Mouse (Mus musculus) neural tube, embryonic 14.5 days (tissue): ENCODE measurements around the gene Akt1s1. TPM values are rescaled to one million over a fixed set of nuclear protein-coding genes. Genes with fewer than 3 reads are reported as not detected.

Experiments
- ATAC-seq: fragments of 200-750 bp; cut with Nextera tagmentation; 2 replicates; pipeline ENCODE4 v1.8.0; 2017; ENCODE audit warnings: low read depth, mild to moderate bottlenecking, moderate TSS enrichment, moderate library complexity
- H3K27ac ChIP-seq: fragments of 300-500 bp; sonication (generic); 2 replicates; pipeline ENCODE4 v1.5.1; 2014; ENCODE audit warnings: low read depth, mild to moderate bottlenecking, control low read depth, low read length, moderate library complexity, mixed read lengths
- H3K27me3 ChIP-seq: fragments of 300-500 bp; sonication (generic); 2 replicates; pipeline ENCODE4 v1.6.1; 2014; ENCODE audit warnings: low read length; ENCODE audit not compliant: control insufficient read depth, insufficient read depth
- H3K36me3 ChIP-seq: fragments of 300-500 bp; sonication (generic); 2 replicates; pipeline ENCODE4 v1.6.1; 2014; ENCODE audit warnings: low read length, mixed read lengths; ENCODE audit not compliant: control insufficient read depth, insufficient read depth
- H3K4me1 ChIP-seq: fragments of 300-500 bp; sonication (generic); 2 replicates; pipeline ENCODE4 v1.6.1; 2014; ENCODE audit warnings: low read length; ENCODE audit not compliant: control insufficient read depth, insufficient read depth
- H3K4me2 ChIP-seq: fragments of 300-500 bp; sonication (generic); 2 replicates; pipeline ENCODE4 v1.6.1; 2014; ENCODE audit warnings: mild to moderate bottlenecking, low read depth, low read length, control low read depth
- H3K4me3 ChIP-seq: fragments of 300-500 bp; sonication (generic); 2 replicates; pipeline ENCODE4 v1.5.1; 2014; ENCODE audit warnings: low read depth, low read length, control low read depth, mixed read lengths
- H3K9ac ChIP-seq: fragments of 300-500 bp; sonication (generic); replicated peaks from 2 replicates; pipeline ENCODE4 v1.6.1; 2014; ENCODE audit warnings: low read depth, mild to moderate bottlenecking, control low read depth, low read length, mixed read lengths
- H3K9me3 ChIP-seq: fragments of 300-500 bp; sonication (generic); 2 replicates; pipeline ENCODE4 v1.6.1; 2016; ENCODE audit warnings: low read length; ENCODE audit not compliant: control insufficient read depth
- WGBS: fragments of 180-500 bp; shearing (Covaris S2); extraction: QIAGEN DNeasy Blood & Tissue Kit; methylation state at CpG from one replicate; pipeline ENCODE4 v1.1.7; 2014; 5-methylcytosine and 5-hydroxymethylcytosine counted together
- microRNA counts: library from miRNA; unstranded; fragments of <30 nt; microRNA quantifications from one replicate; lab custom pipeline; 2016
- microRNA-seq: library from miRNA; unstranded; fragments of <30 nt; microRNA quantifications from one replicate; pipeline ENCODE4, GENCODE M21; 2016
- polyA plus RNA-seq: library from polyadenylated mRNA; unstranded; fragments of >200 nt; fragmentation: Nextera tagmentation; extraction: Ambion mirVana; gene quantifications from 2 replicates; pipeline ENCODE4 v1.2.1, GENCODE M21; 2014

Gene Akt1s1
- polyA plus RNA-seq, 1 experiment from 2014 or later, result 36.4 TPM

GRCm38 (mm10) chr7:44895593-44896434 is 47.0 kb downstream of the Akt1s1 start, which contains the start of gene Fuz:
TSS of gene Fuz (plus strand) at chr7:44896079.
- Histone ChIP-seq H3K9me3 (no peaks in the 10 kb centered on the region), H3K4me2 (peak within 1 kb of the TSS; percentile 69), H3K9ac (peak within 1 kb of the TSS; percentile 54), H3K4me1 (peaks cover 34% of the 10 kb centered on the region), H3K4me3 (peak within 1 kb of the TSS; percentile 42), H3K27ac (peak within 1 kb of the TSS; percentile 84), H3K27me3 (no peaks in the 10 kb centered on the region), H3K36me3 (peaks cover 14% of the 10 kb centered on the region)
- ATAC-seq, result peak; percentile 78
- under 1% methylated on average over 34 of the region's 34 CpGs for WGBS

GRCm38 (mm10) chr7:44896499-44896898 is 47.7 kb downstream of the Akt1s1 start:
- no peaks in the 10 kb centered on the region for H3K9me3 ChIP-seq
- H3K27me3 ChIP-seq, result no peaks in the 10 kb centered on the region
- H3K4me3 ChIP-seq, result peak overlapping the region; percentile 42
- peaks cover 27% of the 10 kb centered on the region for H3K4me1 ChIP-seq
- H3K4me2 ChIP-seq, result peak overlapping the region; percentile 69
- peak overlapping the region; percentile 54 for H3K9ac ChIP-seq
- H3K27ac ChIP-seq, result peak overlapping the region; percentile 84
- peaks cover 15% of the 10 kb centered on the region for H3K36me3 ChIP-seq
- ATAC-seq, result no peak
- WGBS, result 35% methylated on average over 10 of the region's 10 CpGs

- H3K36me3 ChIP-seq, result peaks cover 26% of the 10 kb centered on the region
- no peak overlapping the region for H3K4me2 ChIP-seq
- H3K9me3 ChIP-seq, result no peaks in the 10 kb centered on the region
- H3K27ac ChIP-seq, result no peak overlapping the region
- no peak for ATAC-seq
- no peak overlapping the region for H3K9ac ChIP-seq
- H3K4me3 ChIP-seq, result no peak overlapping the region
- no peaks in the 10 kb centered on the region for H3K27me3 ChIP-seq
- 36% methylated on average over 19 of the region's 19 CpGs for WGBS
- peaks cover 18% of the 10 kb centered on the region for H3K4me1 ChIP-seq
These were observed 49.8 kb downstream of the Akt1s1 start for GRCm38 (mm10) chr7:44898607-44899006.

- no peak overlapping the region for H3K9ac ChIP-seq
- H3K4me1 ChIP-seq, result peaks cover 12% of the 10 kb centered on the region
- ATAC-seq, result no peak
- no peaks in the 10 kb centered on the region for H3K27me3 ChIP-seq
- no peak overlapping the region for H3K27ac ChIP-seq
- no peak overlapping the region for H3K4me2 ChIP-seq
- no peaks in the 10 kb centered on the region for H3K9me3 ChIP-seq
- 91% methylated on average over 11 of the region's 11 CpGs for WGBS
- no peak overlapping the region for H3K4me3 ChIP-seq
- peaks cover 45% of the 10 kb centered on the region for H3K36me3 ChIP-seq
These were observed 51.8 kb downstream of the Akt1s1 start for GRCm38 (mm10) chr7:44900632-44901031.

- 20% methylated on average over 21 of the region's 21 CpGs for WGBS
- H3K4me1 ChIP-seq, result peaks cover 12% of the 10 kb centered on the region
These were observed 52.5 kb downstream of the Akt1s1 start for GRCm38 (mm10) chr7:44901230-44901722.

More at GRCm38 (mm10) chr7:44901230-44901722, 52.5 kb downstream of the Akt1s1 start:
- ATAC-seq, result no peak
- no peaks in the 10 kb centered on the region for H3K27me3 ChIP-seq
- H3K9ac ChIP-seq, result no peak overlapping the region
- no peak overlapping the region for H3K4me2 ChIP-seq
- no peak overlapping the region for H3K27ac ChIP-seq
- H3K36me3 ChIP-seq, result peaks cover 51% of the 10 kb centered on the region
- H3K4me3 ChIP-seq, result no peak overlapping the region
- no peaks in the 10 kb centered on the region for H3K9me3 ChIP-seq

MicroRNA genes within 50 kb of the gene (microRNA counts, 519-probe panel; counts per million panel counts)
- microRNA mmu-miR-707 (lab: Ali Mortazavi, UCI), result not detected

Small RNAs within 50 kb of the gene (microRNA-seq; reads per million reads assigned to microRNA genes)
- gene Mir707, result not detected

Other genes starting within 250 kb of the Akt1s1 start
- gene Myh14, start 178.1 kb upstream of the Akt1s1 start, polyA plus RNA-seq, result 2.6 and 3.6 TPM in 2 replicates
- not detected in 2 replicates for gene Izumo2, start 140.2 kb upstream of the Akt1s1 start, polyA plus RNA-seq
- 23.0 and 27.0 TPM in 2 replicates for gene Vrk3, start 100.6 kb upstream of the Akt1s1 start, polyA plus RNA-seq
- 0.95 and 1.0 TPM in 2 replicates for gene Zfp473, start 97.9 kb upstream of the Akt1s1 start, polyA plus RNA-seq
- gene Nup62, start 32.9 kb upstream of the Akt1s1 start, polyA plus RNA-seq, result 22.4 and 26.3 TPM in 2 replicates
- gene Il4i1, start 32.6 kb upstream of the Akt1s1 start, polyA plus RNA-seq, result 1.6 and 1.7 TPM in 2 replicates
- 2.1 and 2.3 TPM in 2 replicates for gene Atf5, start 32.3 kb upstream of the Akt1s1 start, polyA plus RNA-seq
- 92.5 and 96.4 TPM in 2 replicates for gene Tbc1d17, start 88 bp downstream of the Akt1s1 start, polyA plus RNA-seq
- 27.1 and 28.8 TPM in 2 replicates for gene Pnkp, start 8.1 kb downstream of the Akt1s1 start, polyA plus RNA-seq
- gene Ptov1, start 20.8 kb downstream of the Akt1s1 start, polyA plus RNA-seq, result 475 and 479 TPM in 2 replicates
- 85.7 and 91.1 TPM in 2 replicates for gene Med25, start 43.7 kb downstream of the Akt1s1 start, polyA plus RNA-seq
- gene Fuz, start 47.1 kb downstream of the Akt1s1 start, polyA plus RNA-seq, result 14.5 and 16.0 TPM in 2 replicates
- 120 and 128 TPM in 2 replicates for gene Ap2a1, start 80.5 kb downstream of the Akt1s1 start, polyA plus RNA-seq
- 0.11 and 0.19 TPM in 2 replicates for gene Tsks, start 94.2 kb downstream of the Akt1s1 start, polyA plus RNA-seq
- 54.3 and 60.3 TPM in 2 replicates for gene Cpt1c, start 125.9 kb downstream of the Akt1s1 start, polyA plus RNA-seq
- gene Prmt1, start 137.6 kb downstream of the Akt1s1 start, polyA plus RNA-seq, result 189 and 206 TPM in 2 replicates
- 53.8 and 60.2 TPM in 2 replicates for gene Irf3, start 148.7 kb downstream of the Akt1s1 start, polyA plus RNA-seq
- 6.4 and 9.5 TPM in 2 replicates for gene Bcl2l12, start 149.7 kb downstream of the Akt1s1 start, polyA plus RNA-seq
- 61.6 and 68.6 TPM in 2 replicates for gene Scaf1, start 167.4 kb downstream of the Akt1s1 start, polyA plus RNA-seq
- 9.0 and 13.7 TPM in 2 replicates for gene Rras, start 169.0 kb downstream of the Akt1s1 start, polyA plus RNA-seq
- 17.3 and 17.9 TPM in 2 replicates for gene Prr12, start 203.9 kb downstream of the Akt1s1 start, polyA plus RNA-seq
- 65.4 and 67.3 TPM in 2 replicates for gene Nosip, start 213.4 kb downstream of the Akt1s1 start, polyA plus RNA-seq
- gene Prrg2, start 213.7 kb downstream of the Akt1s1 start, polyA plus RNA-seq, result 12.7 and 12.8 TPM in 2 replicates
- 23.7 and 118 TPM in 2 replicates for gene Rcn3, start 243.2 kb downstream of the Akt1s1 start, polyA plus RNA-seq